In genomic region chr17:57087049-57087832, GRCm38 (mm10) we compare ENCODE assay signal across 8 mouse cellular contexts. TPM values are rescaled to one million over a fixed set of nuclear protein-coding genes. Genes with fewer than 3 reads are reported as not detected.
A peak's percentile ranks its signal among the peaks of the same experiment; 100 is the strongest.
DNase-seq lines count a peak whose midpoint lies in the region; ATAC-seq lines count a peak whose summit lies in the region.

Tubb4a (minus strand) TSS chr17:57087782.

- H3K27me3 ChIP-seq in liver, embryonic 13.5 days: peaks cover 38% of the 10 kb centered on the region
- H3K27me3 ChIP-seq in neural tube, embryonic 15.5 days (replicated peaks): no peaks in the 10 kb centered on the region

- H3K4me1 ChIP-seq in liver, embryonic 13.5 days (replicated peaks): peaks cover 3% of the 10 kb centered on the region
- peaks cover 40% of the 10 kb centered on the region for H3K4me1 ChIP-seq in neural tube, embryonic 15.5 days

- peak within 1 kb of the TSS; percentile 39 for H3K4me2 ChIP-seq in liver, embryonic 13.5 days
- peak within 1 kb of the TSS; percentile 69 for H3K4me2 ChIP-seq in neural tube, embryonic 15.5 days

- H3K4me3 ChIP-seq in liver, embryonic 13.5 days (replicated peaks): peak within 1 kb of the TSS; percentile 18; the same call in 1 of the 2 replicates
- peak within 1 kb of the TSS; percentile 61 for H3K4me3 ChIP-seq in neural tube, embryonic 15.5 days (replicated peaks)

- no peaks in the 10 kb centered on the region for H3K36me3 ChIP-seq in liver, embryonic 13.5 days
- peaks cover 15% of the 10 kb centered on the region; the same call in 1 of the 2 replicates for H3K36me3 ChIP-seq in neural tube, embryonic 15.5 days

- ATAC-seq in granulocyte monocyte progenitor cell, adult 5-6 weeks (replicated peaks; ENCODE audit: poor library complexity, severe bottlenecking): peak; percentile 53
- ATAC-seq in liver, embryonic 13.5 days (ENCODE audit: low read depth): no peak
- ATAC-seq in neural tube, embryonic 15.5 days (ENCODE audit: low FRiP score): peak; percentile 96

- no peak within 1 kb of the TSS for H3K27ac ChIP-seq in liver, embryonic 13.5 days
- peak within 1 kb of the TSS; percentile 87 for H3K27ac ChIP-seq in neural tube, embryonic 15.5 days (replicated peaks)

- H3K9ac ChIP-seq in liver, embryonic 13.5 days: no peak within 1 kb of the TSS
- H3K9ac ChIP-seq in neural tube, embryonic 15.5 days (replicated peaks): peak within 1 kb of the TSS; percentile 75

- peak; percentile 45 for DNase-seq in adrenal gland, postnatal 10 days
- DNase-seq in adrenal gland, adult 8-10 months: no peak
- peak; percentile 54 for DNase-seq in embryo, embryonic 10 days (ENCODE audit: low spot score)
- peak; percentile 86 to 93 for DNase-seq in layer of hippocampus, adult 18-20 months (ENCODE audit: low spot score in 2 of 2)
- no peak for DNase-seq in liver, embryonic 13.5 days
- DNase-seq in urinary bladder, postnatal 36 days (ENCODE audit: low spot score in 2 of 2): no peak

- no peaks in the 10 kb centered on the region for H3K9me3 ChIP-seq in liver, embryonic 13.5 days (replicated peaks)
- no peaks in the 10 kb centered on the region for H3K9me3 ChIP-seq in neural tube, embryonic 15.5 days (replicated peaks)

- 4% methylated on average over 31 of the region's 31 CpGs for WGBS in liver, embryonic 13.5 days (ENCODE audit: insufficient replicate concordance)
- WGBS in neural tube, embryonic 15.5 days: 2% methylated on average over 31 of the region's 31 CpGs

RNA-seq across cellular contexts. Expression of gene Tubb4a, which starts in this region (rescaled TPM):
- 10 to 100 TPM; 10.9 to 20.6 TPM for total RNA-seq in adrenal gland, postnatal 10 days (2021)
- 1 to 10 TPM; 4.4 to 6.8 (median 6.6) TPM for total RNA-seq in adrenal gland, adult 8-10 months (2022)
- not detected in 2 replicates for total RNA-seq in granulocyte monocyte progenitor cell, adult 5-6 weeks (2014; fragmentation: Nextera tagmentation)
- total RNA-seq in granulocyte monocyte progenitor cell, adult 5-6 weeks (2017): not detected in 2 replicates
- total RNA-seq in layer of hippocampus, adult 18-20 months (2021): 100 to 1,000 TPM; 515 to 565 TPM
- polyA plus RNA-seq in liver, embryonic 13.5 days (2015; fragmentation: Nextera tagmentation; extraction: Ambion mirVana): 0.55 and 0.87 TPM in 2 replicates
- 309 and 350 TPM in 2 replicates for polyA plus RNA-seq in neural tube, embryonic 15.5 days (2015; fragmentation: Nextera tagmentation; extraction: Ambion mirVana)

Comparison
In these comparisons a context has a peak if more than half of its experiments do, and no peak if none do; other contexts are left out.
1. RNA of gene Tubb4a (total RNA-seq): 515 to 565 TPM in layer of hippocampus, adult 18-20 months; 10.9 to 20.6 TPM in adrenal gland, postnatal 10 days, 4.4 to 6.8 TPM in adrenal gland, adult 8-10 months and not detected in granulocyte monocyte progenitor cell, adult 5-6 weeks; every median in the first group is over 10 times any median in the second.
2. RNA of gene Tubb4a (polyA plus RNA-seq): 309 to 350 TPM in neural tube, embryonic 15.5 days; 0.55 to 0.87 TPM in liver, embryonic 13.5 days; every median in the first group is over 100 times any median in the second.
3. DNase-seq: peak in adrenal gland, postnatal 10 days (single experiment), embryo, embryonic 10 days (single experiment) and layer of hippocampus, adult 18-20 months (2 of 2); none in adrenal gland, adult 8-10 months (single experiment), liver, embryonic 13.5 days (single experiment) and urinary bladder, postnatal 36 days (0 of 2).
4. Peak in ATAC-seq in granulocyte monocyte progenitor cell, adult 5-6 weeks; RNA of the gene not detected or under 1 TPM.